Mouse (Mus musculus) forebrain, embryonic 15.5 days (tissue): ENCODE data around the gene Ifna11. TPM values are rescaled to one million over a fixed set of nuclear protein-coding genes. Genes with fewer than 3 reads are reported as not detected.
A peak's percentile ranks its signal among the peaks of the same experiment; 100 is the strongest.
"Not testable (repeated sequence)": the region's sequence is repeated elsewhere in the genome, so short reads cannot be mapped to it uniquely, and the experiment has no call there.

ENCODE experiments used
- ATAC-seq: fragments of 200-750 bp; cut with Nextera tagmentation; replicated peaks from 2 replicates; pipeline ENCODE4 v1.8.0; 2017; ENCODE audit warnings: mild to moderate bottlenecking, moderate TSS enrichment, moderate library complexity
- H3K27ac ChIP-seq: fragments of 300-500 bp; sonication (generic); replicated peaks from 2 replicates; pipeline ENCODE4 v1.5.1; 2015; ENCODE audit warnings: mild to moderate bottlenecking, inconsistent platforms
- H3K27me3 ChIP-seq: fragments of 300-500 bp; sonication (generic); 2 replicates; pipeline ENCODE4 v1.6.1; 2015; ENCODE audit warnings: inconsistent platforms
- H3K36me3 ChIP-seq: fragments of 300-500 bp; sonication (generic); 2 replicates; pipeline ENCODE4 v1.6.1; 2015; ENCODE audit warnings: mild to moderate bottlenecking, inconsistent platforms
- H3K4me1 ChIP-seq: fragments of 300-500 bp; sonication (generic); 2 replicates; pipeline ENCODE4 v1.6.1; 2015; ENCODE audit warnings: inconsistent platforms
- H3K4me2 ChIP-seq: fragments of 300-500 bp; sonication (generic); replicated peaks from 2 replicates; pipeline ENCODE4 v1.6.1; 2015; ENCODE audit warnings: mild to moderate bottlenecking, inconsistent platforms
- H3K4me3 ChIP-seq: fragments of 300-500 bp; sonication (generic); 2 replicates; pipeline ENCODE4 v1.5.1; 2015; ENCODE audit warnings: mild to moderate bottlenecking, inconsistent platforms
- H3K9ac ChIP-seq: fragments of 300-500 bp; sonication (generic); replicated peaks from 2 replicates; pipeline ENCODE4 v1.6.1; 2015; ENCODE audit warnings: mild to moderate bottlenecking, inconsistent platforms
- H3K9me3 ChIP-seq: fragments of 300-500 bp; sonication (generic); 2 replicates; pipeline ENCODE4 v1.6.1; 2016; ENCODE audit warnings: inconsistent platforms
- WGBS: fragments of 180-500 bp; shearing (Covaris S2); methylation state at CpG from one replicate; pipeline ENCODE4 v1.1.7; 2015; ENCODE audit warnings: mixed read lengths; 5-methylcytosine and 5-hydroxymethylcytosine counted together
- polyA plus RNA-seq: library from polyadenylated mRNA; unstranded; fragments of >200 nt; fragmentation: Nextera tagmentation; extraction: Ambion mirVana; gene quantifications from 2 replicates; pipeline ENCODE4 v1.2.1, GENCODE M21; 2015

Ifna11 gene
- polyA plus RNA-seq, 1 experiment from 2014 or later: not detected

DNA sequence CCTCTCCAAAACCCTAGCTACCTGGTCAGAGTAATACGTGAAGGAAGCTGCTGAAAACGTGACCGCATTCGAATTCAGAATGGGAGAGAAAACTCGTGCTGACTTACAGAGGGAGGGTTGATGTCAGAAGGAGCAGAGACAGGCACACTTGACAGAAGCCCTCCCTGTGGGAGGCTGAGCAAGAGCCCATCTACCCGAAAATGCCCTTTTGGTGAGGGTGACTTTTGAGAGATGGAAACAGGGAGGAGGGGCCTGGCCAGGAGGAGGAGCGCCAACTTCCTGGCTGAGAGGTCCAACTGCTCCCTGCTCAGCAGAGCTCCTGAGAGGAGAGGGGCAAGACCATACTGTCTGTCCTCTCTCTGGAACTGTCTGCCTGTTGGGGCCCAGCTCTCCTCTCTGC lies 20.4 kb upstream of the Ifna11 start, which contains the start of gene Gm13285:
Gene Gm13285 (plus strand): TSS at position 301 of the 400 bp plus-strand sequence.
- H3K9me3 ChIP-seq, H3K4me2 ChIP-seq, H3K27me3 ChIP-seq, H3K9ac ChIP-seq, H3K27ac ChIP-seq, H3K4me1 ChIP-seq, H3K4me3 ChIP-seq, H3K36me3 ChIP-seq, ATAC-seq: not testable (repeated sequence)
- 18% methylated on average over 5 of the region's 7 CpGs for WGBS

GRCm38 (mm10) chr4:88802954-88803353 lies 16.8 kb upstream of the Ifna11 start, which contains the start of gene Gm13287:
TSS of gene Gm13287 (plus strand) at chr4:88803254.
- H3K36me3 ChIP-seq, H3K4me2 ChIP-seq, H3K9ac ChIP-seq, ATAC-seq, H3K4me1 ChIP-seq, H3K27me3 ChIP-seq, H3K9me3 ChIP-seq, H3K4me3 ChIP-seq, H3K27ac ChIP-seq: not testable (repeated sequence)
- WGBS: no CpG with 5 or more reads among the region's 29 CpGs

- H3K9ac ChIP-seq, H3K9me3 ChIP-seq, H3K36me3 ChIP-seq, H3K27me3 ChIP-seq, H3K27ac ChIP-seq, H3K4me1 ChIP-seq, ATAC-seq: not testable (repeated sequence)
- no CpG with 5 or more reads among the region's 8 CpGs for WGBS
- Histone ChIP-seq H3K4me3 (peak within 1 kb of the TSS; percentile 30), H3K4me2 (peak within 1 kb of the TSS; percentile 42)
Observed at GRCm38 (mm10) chr4:88805231-88805630, 14.5 kb upstream of the Ifna11 start, which contains the start of gene Gm13288. TSS of gene Gm13288 (plus strand) at chr4:88805531.

DNA sequence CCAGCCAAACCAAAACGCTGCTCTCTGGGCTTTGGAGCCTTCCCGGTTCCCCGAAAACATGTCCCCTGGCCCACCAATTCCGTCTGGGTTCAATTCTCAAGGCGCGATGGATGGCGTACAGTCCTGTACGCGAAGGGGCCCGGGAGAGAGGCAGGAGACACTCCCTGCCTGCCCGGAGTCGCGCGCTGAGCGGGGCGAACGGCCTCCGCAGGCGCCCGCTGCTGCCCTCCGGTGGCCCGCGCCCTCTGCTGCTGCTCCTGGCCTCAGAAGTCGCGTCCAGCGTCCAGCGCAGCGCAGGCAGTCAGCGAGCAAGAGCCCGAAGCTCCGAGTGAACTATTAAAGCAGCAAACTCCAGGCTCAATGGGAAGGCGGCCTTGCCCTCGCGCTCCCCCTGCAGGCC lies 14.0 kb upstream of the Ifna11 start:
- 0% methylated on average over 1 of the region's 34 CpGs for WGBS

GRCm38 (mm10) chr4:88815928-88816327 lies 3.8 kb upstream of the Ifna11 start, which contains the start of gene Ifna7:
TSS of gene Ifna7 (plus strand) at chr4:88816228.
- Histone ChIP-seq H3K27ac (no peak within 1 kb of the TSS), H3K9ac (no peak within 1 kb of the TSS), H3K9me3 (no peaks in the 10 kb centered on the region), H3K36me3 (no peaks in the 10 kb centered on the region), H3K27me3 (no peaks in the 10 kb centered on the region), H3K4me1 (no peaks in the 10 kb centered on the region), H3K4me3 (no peak within 1 kb of the TSS), H3K4me2 (no peak within 1 kb of the TSS)
- 75% methylated on average over 3 of the region's 3 CpGs for WGBS
- ATAC-seq: no peak

More for the DNA sequence above, 14.0 kb upstream of the Ifna11 start:
- H3K27ac ChIP-seq, H3K9ac ChIP-seq, ATAC-seq, H3K4me1 ChIP-seq, H3K36me3 ChIP-seq, H3K27me3 ChIP-seq, H3K9me3 ChIP-seq: not testable (repeated sequence)
- H3K4me3 ChIP-seq: peak overlapping the region; percentile 30
- H3K4me2 ChIP-seq: peak overlapping the region; percentile 42

DNA sequence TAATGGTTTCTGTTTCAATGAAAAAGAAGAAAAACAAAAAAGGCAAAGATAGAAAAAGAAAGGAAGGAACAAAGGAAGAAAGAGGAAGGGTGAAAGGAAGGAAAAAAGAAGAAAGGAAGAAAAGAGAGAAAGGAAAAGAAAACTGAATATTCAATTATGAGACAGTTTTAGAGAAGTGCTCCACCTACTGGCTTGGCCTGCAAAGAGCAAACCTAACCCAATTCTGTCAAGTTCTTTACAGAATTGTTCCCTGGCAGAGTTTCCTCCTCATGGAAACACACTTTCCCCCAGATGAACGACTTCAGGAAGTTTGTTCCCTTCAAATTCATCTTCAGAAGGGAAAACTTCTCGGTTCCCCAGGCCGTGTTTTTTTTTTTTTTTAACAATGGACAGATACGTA lies 3.2 kb downstream of the Ifna11 start:
- no peaks in the 10 kb centered on the region for H3K27me3 ChIP-seq
- no peak overlapping the region for H3K4me3 ChIP-seq
- no peak for ATAC-seq
- H3K36me3 ChIP-seq: no peaks in the 10 kb centered on the region
- H3K27ac ChIP-seq: no peak overlapping the region
- 26% methylated on average over 4 of the region's 4 CpGs for WGBS
- H3K9me3 ChIP-seq: no peaks in the 10 kb centered on the region
- no peaks in the 10 kb centered on the region for H3K4me1 ChIP-seq
- no peak overlapping the region for H3K4me2 ChIP-seq
- no peak overlapping the region for H3K9ac ChIP-seq

GRCm38 (mm10) chr4:88827116-88827515 lies 7.4 kb downstream of the Ifna11 start, which contains the start of gene Ifna6:
TSS of gene Ifna6 (plus strand) at chr4:88827416.
- H3K4me3 ChIP-seq, H3K27me3 ChIP-seq, ATAC-seq, H3K27ac ChIP-seq, H3K4me1 ChIP-seq, H3K9ac ChIP-seq, H3K9me3 ChIP-seq, H3K4me2 ChIP-seq, H3K36me3 ChIP-seq: not testable (repeated sequence)

DNA sequence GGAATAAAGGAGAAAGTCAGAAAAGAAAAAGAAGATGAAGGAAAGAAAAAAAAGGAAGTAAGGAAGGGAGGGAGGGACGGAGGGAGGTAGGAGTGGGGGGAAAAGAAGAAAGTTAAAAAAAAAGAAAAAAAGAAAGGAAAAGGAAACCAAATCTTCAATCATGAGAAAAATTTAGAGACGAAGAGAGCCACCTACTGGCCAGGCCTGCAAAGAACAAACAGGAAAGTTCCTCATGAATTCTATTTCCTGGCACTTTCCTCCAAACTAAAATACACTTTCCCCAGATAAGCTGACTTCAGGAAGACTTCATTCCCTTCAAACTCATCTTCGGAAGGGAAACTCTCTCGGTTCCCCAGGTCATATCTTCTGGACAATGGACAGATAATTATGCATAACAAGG lies 10.8 kb downstream of the Ifna11 start:
- Histone ChIP-seq H3K9ac (no peak overlapping the region), H3K27me3 (no peaks in the 10 kb centered on the region), H3K36me3 (no peaks in the 10 kb centered on the region), H3K9me3 (no peaks in the 10 kb centered on the region), H3K4me2 (no peak overlapping the region), H3K27ac (no peak overlapping the region), H3K4me3 (no peak overlapping the region), H3K4me1 (no peaks in the 10 kb centered on the region)
- ATAC-seq: no peak
- WGBS: 22% methylated on average over 4 of the region's 4 CpGs

DNA sequence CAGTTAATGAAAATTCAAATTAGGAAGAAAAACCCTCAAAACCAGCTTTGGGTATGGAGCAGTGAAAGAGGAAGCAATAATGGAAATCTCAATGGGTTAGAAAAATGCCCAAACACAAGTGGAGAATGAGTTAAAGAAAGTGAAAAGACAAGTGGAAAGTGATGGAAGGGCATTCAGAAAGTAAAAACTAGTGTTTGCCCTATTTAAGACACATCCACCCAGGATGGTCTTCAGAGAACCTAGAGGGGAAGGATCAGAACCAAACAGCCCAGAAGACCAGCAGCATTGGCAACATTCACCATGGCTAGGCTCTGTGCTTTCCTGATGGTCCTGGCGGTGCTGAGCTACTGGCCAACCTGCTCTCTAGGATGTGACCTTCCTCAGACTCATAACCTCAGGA lies 15.5 kb downstream of the Ifna11 start, which contains the start of gene Ifna5:
Gene Ifna5 (plus strand): TSS at position 301 of the 400 bp plus-strand sequence.
- WGBS: 92% methylated on average over 1 of the region's 1 CpGs
- not testable (repeated sequence) for ATAC-seq, H3K4me3 ChIP-seq, H3K4me1 ChIP-seq, H3K27me3 ChIP-seq, H3K4me2 ChIP-seq, H3K9me3 ChIP-seq, H3K27ac ChIP-seq, H3K36me3 ChIP-seq, H3K9ac ChIP-seq

GRCm38 (mm10) chr4:88838828-88839227 lies 19.1 kb downstream of the Ifna11 start:
- Histone ChIP-seq H3K4me2 (no peak overlapping the region), H3K4me3 (no peak overlapping the region), H3K4me1 (no peaks in the 10 kb centered on the region), H3K27ac (no peak overlapping the region), H3K9ac (no peak overlapping the region), H3K27me3 (no peaks in the 10 kb centered on the region), H3K36me3 (no peaks in the 10 kb centered on the region), H3K9me3 (no peaks in the 10 kb centered on the region)
- 45% methylated on average over 3 of the region's 3 CpGs for WGBS
- no peak for ATAC-seq

DNA sequence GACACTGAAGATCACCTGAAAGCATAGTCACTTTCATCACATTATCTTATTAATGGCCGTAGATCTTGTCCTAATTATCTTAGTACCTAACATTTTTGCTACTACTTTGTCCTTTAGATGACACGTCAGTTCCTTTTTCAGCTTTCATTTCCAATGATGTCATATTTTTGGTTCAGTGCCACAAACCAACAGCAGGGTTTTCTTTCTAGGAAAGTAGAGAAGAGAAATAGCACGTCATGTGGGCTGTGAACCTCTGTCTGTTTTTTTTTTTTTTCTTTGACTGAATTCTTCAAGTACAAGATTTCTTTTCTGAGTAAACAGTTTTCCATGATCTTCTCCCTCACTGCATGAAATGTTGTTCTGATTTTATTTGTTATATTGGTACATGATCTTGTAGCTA lies 20.3 kb downstream of the Ifna11 start:
- no peak for ATAC-seq
- H3K4me1 ChIP-seq: no peaks in the 10 kb centered on the region
- 67% methylated on average over 3 of the region's 3 CpGs for WGBS

GRCm38 (mm10) chr4:88841438-88841911 lies 21.7 kb downstream of the Ifna11 start, which contains the start of gene Ifna4:
TSS of gene Ifna4 (plus strand) at chr4:88841861.
- ATAC-seq: no peak
- H3K9ac ChIP-seq: no peak within 1 kb of the TSS
- H3K36me3 ChIP-seq: no peaks in the 10 kb centered on the region
- no peaks in the 10 kb centered on the region for H3K9me3 ChIP-seq
- no peak within 1 kb of the TSS for H3K27ac ChIP-seq
- H3K27me3 ChIP-seq: no peaks in the 10 kb centered on the region
- H3K4me1 ChIP-seq: no peaks in the 10 kb centered on the region
- no peak within 1 kb of the TSS for H3K4me2 ChIP-seq
- WGBS: 33% methylated on average over 2 of the region's 2 CpGs
- H3K4me3 ChIP-seq: no peak within 1 kb of the TSS

More for the DNA sequence above, 20.3 kb downstream of the Ifna11 start:
- no peak overlapping the region for H3K27ac ChIP-seq
- no peaks in the 10 kb centered on the region for H3K9me3 ChIP-seq
- no peak overlapping the region for H3K4me2 ChIP-seq
- no peaks in the 10 kb centered on the region for H3K36me3 ChIP-seq
- H3K4me3 ChIP-seq: no peak overlapping the region
- H3K27me3 ChIP-seq: no peaks in the 10 kb centered on the region
- H3K9ac ChIP-seq: no peak overlapping the region

DNA sequence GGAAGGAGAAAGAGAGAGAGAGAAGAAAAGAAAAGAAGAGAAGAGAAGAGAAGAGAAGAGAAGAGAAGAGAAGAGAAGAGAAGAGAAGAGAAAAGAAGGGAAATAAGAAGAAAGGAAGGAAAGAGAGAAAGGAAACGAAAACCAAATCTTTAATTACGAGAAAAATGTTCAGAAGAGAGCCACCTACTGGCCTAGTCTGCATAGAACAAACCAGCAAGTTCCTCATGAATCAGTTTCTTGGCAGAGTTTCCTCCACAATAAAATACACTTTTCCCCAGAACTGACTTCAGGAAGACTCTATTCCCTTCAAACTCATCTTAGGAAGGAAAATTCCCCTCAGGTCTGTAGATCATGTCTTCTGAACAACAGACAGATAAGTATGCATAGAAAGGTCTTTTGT lies 25.6 kb downstream of the Ifna11 start:
- no peak overlapping the region for H3K9ac ChIP-seq
- H3K36me3 ChIP-seq: no peaks in the 10 kb centered on the region
- H3K27ac ChIP-seq: no peak overlapping the region
- no peaks in the 10 kb centered on the region for H3K9me3 ChIP-seq
- ATAC-seq: no peak
- H3K4me3 ChIP-seq: no peak overlapping the region
- no peaks in the 10 kb centered on the region for H3K4me1 ChIP-seq
- 49% methylated on average over 2 of the region's 2 CpGs for WGBS
- H3K27me3 ChIP-seq: no peaks in the 10 kb centered on the region
- H3K4me2 ChIP-seq: no peak overlapping the region
